Mouse (Mus musculus): ENCODE measurements around the gene Crisp3.
"Not testable (repeated sequence)": the region's sequence is repeated elsewhere in the genome, so short reads cannot be mapped to it uniquely, and the experiment has no call there.

DNA sequence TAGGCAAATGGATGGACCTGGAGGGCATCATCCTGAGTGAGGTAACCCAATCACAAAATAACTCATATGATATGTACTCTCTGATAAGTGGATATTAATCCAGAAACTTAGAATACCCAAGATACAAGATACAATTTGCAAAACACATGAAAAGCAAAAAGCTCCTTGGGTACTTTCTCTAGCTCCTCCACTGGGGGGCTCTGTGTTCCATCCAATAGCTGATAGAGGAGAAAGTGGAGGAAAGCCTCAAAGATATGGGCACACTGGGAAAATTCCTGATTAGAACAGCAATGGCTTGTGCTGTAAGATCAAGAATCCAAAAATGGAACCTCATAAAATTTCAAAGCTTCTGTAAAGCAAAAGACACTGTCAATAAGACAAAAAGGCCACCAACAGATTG is 40.3 kb downstream of the Crisp3 start:
- TF ChIP-seq FLI1 (IDR thresholded peaks at IDR 0.05; ENCODE audit: low read length); GATA1 (IDR thresholded peaks at IDR 0.05; ENCODE audit: borderline replicate concordance, low read length): not testable (repeated sequence)

All from megakaryocyte, embryonic 14.5 days (primary cell).